Mouse (Mus musculus): ENCODE measurements around the gene Scamp5.
"Not testable (repeated sequence)": the region's sequence is repeated elsewhere in the genome, so short reads cannot be mapped to it uniquely, and the experiment has no call there.

Scamp5 gene

GRCm38 (mm10) chr9:57452624-57453462, 15.0 kb downstream of the Scamp5 start:
- no peak for DNase-seq (ENCODE audit: low read depth, low spot score)

GRCm38 (mm10) chr9:57449715-57450114, 18.1 kb downstream of the Scamp5 start:
- no peak for DNase-seq (ENCODE audit: low read depth, low spot score)

- DNase-seq (ENCODE audit: low read depth, low spot score) = no peak
Observed at GRCm38 (mm10) chr9:57440620-57441019, 27.2 kb downstream of the Scamp5 start.

- DNase-seq (ENCODE audit: low read depth, low spot score) = peak; percentile 93
Observed at GRCm38 (mm10) chr9:57439522-57440295, 28.2 kb downstream of the Scamp5 start, which contains the start of gene Ppcdc. Gene Ppcdc, minus strand, starts transcription at chr9:57440124.

GRCm38 (mm10) chr9:57439083-57439482, 28.8 kb downstream of the Scamp5 start:
- DNase-seq (ENCODE audit: low read depth, low spot score) = no peak

GRCm38 (mm10) chr9:57437896-57438614, 29.8 kb downstream of the Scamp5 start:
- no peak for DNase-seq (ENCODE audit: low read depth, low spot score)

GRCm38 (mm10) chr9:57436166-57436565, 31.7 kb downstream of the Scamp5 start:
- DNase-seq (ENCODE audit: low read depth, low spot score) = no peak

- DNase-seq (ENCODE audit: low read depth, low spot score) = no peak
Observed at GRCm38 (mm10) chr9:57434405-57435165, 33.3 kb downstream of the Scamp5 start.

- no peak for DNase-seq (ENCODE audit: low read depth, low spot score)
Observed at GRCm38 (mm10) chr9:57433097-57434032, 34.5 kb downstream of the Scamp5 start.

- DNase-seq (ENCODE audit: low read depth, low spot score) = no peak
Observed at GRCm38 (mm10) chr9:57432480-57432879, 35.4 kb downstream of the Scamp5 start.

- DNase-seq (ENCODE audit: low read depth, low spot score) = no peak
Observed at GRCm38 (mm10) chr9:57431202-57431601, 36.7 kb downstream of the Scamp5 start.

- DNase-seq (ENCODE audit: low read depth, low spot score) = no peak
Observed at GRCm38 (mm10) chr9:57428391-57428790, 39.5 kb downstream of the Scamp5 start.

- DNase-seq (ENCODE audit: low read depth, low spot score) = no peak
Observed at GRCm38 (mm10) chr9:57427937-57428336, 39.9 kb downstream of the Scamp5 start.

- not testable (repeated sequence) for DNase-seq (ENCODE audit: low read depth, low spot score)
Observed at GRCm38 (mm10) chr9:57427123-57427522, 40.7 kb downstream of the Scamp5 start.

GRCm38 (mm10) chr9:57425116-57425515, 42.7 kb downstream of the Scamp5 start:
- no peak for DNase-seq (ENCODE audit: low read depth, low spot score)

GRCm38 (mm10) chr9:57424066-57424465, 43.8 kb downstream of the Scamp5 start:
- DNase-seq (ENCODE audit: low read depth, low spot score) = no peak

- no peak for DNase-seq (ENCODE audit: low read depth, low spot score)
Observed at GRCm38 (mm10) chr9:57421688-57422111, 46.2 kb downstream of the Scamp5 start.

GRCm38 (mm10) chr9:57421121-57421571, 46.7 kb downstream of the Scamp5 start:
- DNase-seq (ENCODE audit: low read depth, low spot score) = no peak

GRCm38 (mm10) chr9:57420321-57421120, 47.3 kb downstream of the Scamp5 start:
- no peak for DNase-seq (ENCODE audit: low read depth, low spot score)
